Mouse (Mus musculus) intestine, postnatal 0 days (tissue): ENCODE data around the gene Ccdc13. TPM values are rescaled to one million over a fixed set of nuclear protein-coding genes. Genes with fewer than 3 reads are reported as not detected.

ENCODE experiments used
- ATAC-seq: fragments of 200-750 bp; cut with Nextera tagmentation; 2 replicates; pipeline ENCODE4 v1.8.0; 2017; ENCODE audit warnings: mild to moderate bottlenecking, moderate TSS enrichment, moderate library complexity
- H3K27ac ChIP-seq: fragments of 300-500 bp; sonication (generic); 2 replicates; pipeline ENCODE4 v1.5.1; 2014; ENCODE audit warnings: mild to moderate bottlenecking, low read depth, low read length, moderate library complexity
- H3K27me3 ChIP-seq: fragments of 300-500 bp; sonication (generic); replicated peaks from 2 replicates; pipeline ENCODE4 v1.6.1; 2014; ENCODE audit warnings: low read length, mixed read lengths; ENCODE audit not compliant: control insufficient read depth, insufficient read depth
- H3K36me3 ChIP-seq: fragments of 300-500 bp; sonication (generic); 2 replicates; pipeline ENCODE4 v1.6.1; 2014; ENCODE audit warnings: mild to moderate bottlenecking, moderate library complexity; ENCODE audit not compliant: control insufficient read depth, insufficient read depth
- H3K4me1 ChIP-seq: fragments of 300-500 bp; sonication (generic); replicated peaks from 2 replicates; pipeline ENCODE4 v1.6.1; 2014; ENCODE audit warnings: antibody characterized with exemption, low read length, mixed read lengths; ENCODE audit not compliant: control insufficient read depth, insufficient read depth
- H3K4me2 ChIP-seq: fragments of 300-500 bp; sonication (generic); replicated peaks from 2 replicates; pipeline ENCODE4 v1.6.1; 2014; ENCODE audit warnings: low read depth, mild to moderate bottlenecking, moderate library complexity
- H3K4me3 ChIP-seq: fragments of 300-500 bp; sonication (generic); 2 replicates; pipeline ENCODE4 v1.5.1; 2014; ENCODE audit warnings: low read depth, low read length
- H3K9ac ChIP-seq: fragments of 300-500 bp; sonication (generic); 2 replicates; pipeline ENCODE4 v1.6.1; 2014; ENCODE audit warnings: mild to moderate bottlenecking, low read depth, low read length
- H3K9me3 ChIP-seq: fragments of 300-500 bp; sonication (generic); 2 replicates; pipeline ENCODE4 v1.6.1; 2016; ENCODE audit warnings: mixed run types; ENCODE audit not compliant: control insufficient read depth
- CTCF ChIP-seq: sonication (generic); IDR thresholded peaks from 2 replicates; pipeline ENCODE4 v1.5.1; 2016; ENCODE audit warnings: low read depth, mild to moderate bottlenecking, control low read depth, antibody characterized with exemption, moderate library complexity
- WGBS: fragments of 180-500 bp; shearing (Covaris S2); extraction: QIAGEN DNeasy Blood & Tissue Kit; methylation state at CpG from one replicate; pipeline ENCODE4 v1.1.7; 2014; 5-methylcytosine and 5-hydroxymethylcytosine counted together
- polyA plus RNA-seq: library from polyadenylated mRNA; unstranded; fragments of >200 nt; fragmentation: Nextera tagmentation; extraction: Ambion mirVana; gene quantifications from 2 replicates; pipeline ENCODE4 v1.2.1, GENCODE M21; 2015

The Ccdc13 gene
- polyA plus RNA-seq, 1 experiment from 2014 or later: 0.31 TPM

- no peak overlapping the region for H3K4me2 ChIP-seq
- no peaks in the 10 kb centered on the region for H3K36me3 ChIP-seq
- H3K27me3 ChIP-seq: no peaks in the 10 kb centered on the region
- no peaks in the 10 kb centered on the region for H3K9me3 ChIP-seq
- H3K4me3 ChIP-seq: no peak overlapping the region
- ATAC-seq: no peak
- TF ChIP-seq CTCF: no peak
- H3K9ac ChIP-seq: no peak overlapping the region
- H3K4me1 ChIP-seq: peaks cover under 1% of the 10 kb centered on the region; the same call in 1 of the 2 replicates
- WGBS: 47% methylated on average over 4 of the region's 4 CpGs
- no peak overlapping the region for H3K27ac ChIP-seq
Observed at GRCm38 (mm10) chr9:121864837-121865236, 25.6 kb upstream of the Ccdc13 start.

- Histone ChIP-seq H3K27me3 (no peaks in the 10 kb centered on the region), H3K27ac (no peak overlapping the region), H3K4me3 (no peak overlapping the region), H3K36me3 (no peaks in the 10 kb centered on the region), H3K9me3 (no peaks in the 10 kb centered on the region), H3K4me2 (no peak overlapping the region), H3K4me1 (no peaks in the 10 kb centered on the region), H3K9ac (no peak overlapping the region)
- WGBS: 91% methylated on average over 2 of the region's 2 CpGs
- TF ChIP-seq CTCF: no peak
- ATAC-seq: no peak
Observed at GRCm38 (mm10) chr9:121860921-121861320, 21.7 kb upstream of the Ccdc13 start.

GRCm38 (mm10) chr9:121859345-121859744 is 20.1 kb upstream of the Ccdc13 start:
- Histone ChIP-seq H3K36me3 (no peaks in the 10 kb centered on the region), H3K4me1 (no peaks in the 10 kb centered on the region), H3K9me3 (no peaks in the 10 kb centered on the region), H3K27me3 (no peaks in the 10 kb centered on the region), H3K9ac (no peak overlapping the region), H3K27ac (no peak overlapping the region), H3K4me3 (no peak overlapping the region), H3K4me2 (no peak overlapping the region)
- 98% methylated on average over 2 of the region's 2 CpGs for WGBS
- no peak for TF ChIP-seq CTCF
- no peak for ATAC-seq

GRCm38 (mm10) chr9:121858153-121858488 is 18.9 kb upstream of the Ccdc13 start, which contains the start of gene Higd1a:
Gene Higd1a (minus strand): TSS chr9:121858362.
- H3K9me3 ChIP-seq: no peaks in the 10 kb centered on the region
- no peak for TF ChIP-seq CTCF
- WGBS: 10% methylated on average over 6 of the region's 6 CpGs
- peak within 1 kb of the TSS; percentile 89 for H3K4me2 ChIP-seq
- no peaks in the 10 kb centered on the region for H3K4me1 ChIP-seq
- H3K4me3 ChIP-seq: peak within 1 kb of the TSS; percentile 89
- peak within 1 kb of the TSS; percentile 86 for H3K9ac ChIP-seq
- no peaks in the 10 kb centered on the region for H3K36me3 ChIP-seq
- H3K27ac ChIP-seq: peak within 1 kb of the TSS; percentile 98
- no peaks in the 10 kb centered on the region for H3K27me3 ChIP-seq
- no peak for ATAC-seq

GRCm38 (mm10) chr9:121857474-121858152 is 18.4 kb upstream of the Ccdc13 start:
- Histone ChIP-seq H3K4me2 (peak overlapping the region; percentile 89), H3K4me1 (no peaks in the 10 kb centered on the region), H3K36me3 (no peaks in the 10 kb centered on the region), H3K27ac (peak overlapping the region; percentile 98), H3K9ac (peak overlapping the region; percentile 86), H3K4me3 (peak overlapping the region; percentile 89), H3K9me3 (no peaks in the 10 kb centered on the region), H3K27me3 (no peaks in the 10 kb centered on the region)
- TF ChIP-seq CTCF: peak; percentile 67
- WGBS: under 1% methylated on average over 69 of the region's 70 CpGs
- peak; percentile 98 for ATAC-seq

- Histone ChIP-seq H3K4me2 (peak overlapping the region; percentile 89), H3K27me3 (no peaks in the 10 kb centered on the region), H3K4me1 (no peaks in the 10 kb centered on the region), H3K9ac (peak overlapping the region; percentile 86), H3K4me3 (peak overlapping the region; percentile 89), H3K36me3 (peaks cover 4% of the 10 kb centered on the region; the same call in 1 of the 2 replicates), H3K9me3 (no peaks in the 10 kb centered on the region), H3K27ac (peak overlapping the region; percentile 98)
- WGBS: 1% methylated on average over 39 of the region's 39 CpGs
- ATAC-seq: peak; percentile 28
- no peak for TF ChIP-seq CTCF
Observed at GRCm38 (mm10) chr9:121856649-121857416, 17.6 kb upstream of the Ccdc13 start.
